Mouse (Mus musculus) C2C12 (cell line): ENCODE measurements around the gene Serpina9. TPM values are rescaled to one million over a fixed set of nuclear protein-coding genes. Genes with fewer than 3 reads are reported as not detected.

ENCODE experiments used
- H3K27me3 ChIP-seq: one replicate; pipeline ENCODE4 v1.6.1; 2011; ENCODE audit not compliant: control insufficient read depth, insufficient read depth, insufficient read length
- H3K36me3 ChIP-seq: one replicate; pipeline ENCODE4 v1.6.1; 2011; ENCODE audit not compliant: control insufficient read depth, insufficient read depth
- H3K4me3 ChIP-seq: one replicate; pipeline ENCODE4 v1.5.1; 2011; ENCODE audit warnings: mild to moderate bottlenecking, control low read depth; ENCODE audit not compliant: poor library complexity, insufficient read depth, severe bottlenecking
- H3K79me2 ChIP-seq: one replicate; pipeline ENCODE4 v1.6.1; 2011; ENCODE audit not compliant: control insufficient read depth, insufficient read depth
- H3K79me3 ChIP-seq: one replicate; pipeline ENCODE4 v1.6.1; 2011; ENCODE audit warnings: low read depth, control low read depth
- H3ac ChIP-seq: one replicate; pipeline ENCODE3; 2011; ENCODE audit warnings: low read depth; ENCODE audit not compliant: control insufficient read depth, insufficient read length
- CEBPB ChIP-seq: IDR thresholded peaks from one replicate; pipeline ENCODE4 v1.6.1; 2011; ENCODE audit warnings: low read depth, mild to moderate bottlenecking, control low read depth, moderate library complexity
- CTCF ChIP-seq: IDR thresholded peaks from one replicate; pipeline ENCODE4 v1.5.1; 2011; ENCODE audit not compliant: control insufficient read depth, insufficient read depth, insufficient read length
- FOSL1 ChIP-seq: IDR thresholded peaks from one replicate; pipeline ENCODE4 v1.8.0; 2011; ENCODE audit warnings: mild to moderate bottlenecking, low read length; ENCODE audit not compliant: poor library complexity, insufficient read depth, severe bottlenecking
- MAX ChIP-seq: IDR thresholded peaks from one replicate; pipeline ENCODE4 v1.6.1; 2011; ENCODE audit warnings: mild to moderate bottlenecking, control low read depth
- MYOD1 ChIP-seq: IDR thresholded peaks from one replicate; pipeline ENCODE4 v1.6.1; 2011; ENCODE audit warnings: low read depth; ENCODE audit not compliant: control insufficient read depth, insufficient read length
- MYOG ChIP-seq: IDR thresholded peaks from one replicate; pipeline ENCODE4 v1.6.1; 2011; ENCODE audit not compliant: control insufficient read depth, insufficient read length; ENCODE audit errors: extremely low read depth
- USF1 ChIP-seq: IDR thresholded peaks from one replicate; pipeline ENCODE4 v1.6.1; 2011; ENCODE audit warnings: low read depth, mild to moderate bottlenecking, control low read depth, moderate library complexity
- polyA plus RNA-seq: library from polyadenylated mRNA; unstranded; fragments of >200 nt; fragmentation: generic; extraction: Trizol; gene quantifications from one replicate; pipeline ENCODE4 v1.2.1, GENCODE M21; 2012; ENCODE audit warnings: missing spikeins

Serpina9 gene
- polyA plus RNA-seq, 1 experiment: 0.01 TPM

GRCm38 (mm10) chr12:103989514-103989767 is 24.1 kb downstream of the Serpina9 start:
- Histone ChIP-seq H3ac (no peak overlapping the region), H3K27me3 (no peaks in the 10 kb centered on the region), H3K4me3 (no peak overlapping the region), H3K36me3 (no peaks in the 10 kb centered on the region), H3K79me3 (no peaks in the 10 kb centered on the region), H3K79me2 (no peaks in the 10 kb centered on the region)
- TF ChIP-seq MYOG: no peak
- TF ChIP-seq MAX: no peak
- TF ChIP-seq MYOD1: no peak
- TF ChIP-seq USF1: no peak
- no peak for TF ChIP-seq FOSL1
- TF ChIP-seq CTCF: no peak
- no peak for TF ChIP-seq CEBPB

- Histone ChIP-seq H3K4me3 (no peak overlapping the region), H3K79me2 (no peaks in the 10 kb centered on the region)
- TF ChIP-seq FOSL1: no peak
- TF ChIP-seq CTCF: no peak
- no peak for TF ChIP-seq MYOG
- TF ChIP-seq MAX: no peak
- no peak for TF ChIP-seq CEBPB
- no peak for TF ChIP-seq USF1
- no peak for TF ChIP-seq MYOD1
Measured at GRCm38 (mm10) chr12:103988754-103989513, 24.6 kb downstream of the Serpina9 start.

GRCm38 (mm10) chr12:103985868-103986267 is 27.7 kb downstream of the Serpina9 start:
- H3K79me3 ChIP-seq: no peaks in the 10 kb centered on the region
- no peak overlapping the region for H3K4me3 ChIP-seq
- no peak overlapping the region for H3ac ChIP-seq
- H3K79me2 ChIP-seq: no peaks in the 10 kb centered on the region
- H3K27me3 ChIP-seq: no peaks in the 10 kb centered on the region
- TF ChIP-seq MYOG: no peak
- H3K36me3 ChIP-seq: no peaks in the 10 kb centered on the region

More at GRCm38 (mm10) chr12:103988754-103989513, 24.6 kb downstream of the Serpina9 start:
- Histone ChIP-seq H3K79me3 (no peaks in the 10 kb centered on the region), H3K36me3 (no peaks in the 10 kb centered on the region), H3K27me3 (no peaks in the 10 kb centered on the region), H3ac (no peak overlapping the region)

GRCm38 (mm10) chr12:103984935-103985334 is 28.6 kb downstream of the Serpina9 start:
- no peaks in the 10 kb centered on the region for H3K79me3 ChIP-seq
- no peaks in the 10 kb centered on the region for H3K79me2 ChIP-seq
- no peak overlapping the region for H3K4me3 ChIP-seq
- H3K27me3 ChIP-seq: peaks cover 3% of the 10 kb centered on the region
- TF ChIP-seq CTCF (peak; percentile 15), MYOG (no peak)
- H3ac ChIP-seq: no peak overlapping the region
- H3K36me3 ChIP-seq: no peaks in the 10 kb centered on the region

GRCm38 (mm10) chr12:103981646-103982360 is 31.8 kb downstream of the Serpina9 start:
- Histone ChIP-seq H3K27me3 (peaks cover 9% of the 10 kb centered on the region), H3K79me3 (no peaks in the 10 kb centered on the region), H3K4me3 (no peak overlapping the region), H3K36me3 (no peaks in the 10 kb centered on the region), H3K79me2 (no peaks in the 10 kb centered on the region), H3ac (no peak overlapping the region)
- TF ChIP-seq MYOG: no peak
- TF ChIP-seq MYOD1: no peak

GRCm38 (mm10) chr12:103978294-103978693 is 35.3 kb downstream of the Serpina9 start:
- no peaks in the 10 kb centered on the region for H3K79me3 ChIP-seq
- H3K27me3 ChIP-seq: peaks cover 9% of the 10 kb centered on the region
- no peaks in the 10 kb centered on the region for H3K79me2 ChIP-seq
- H3ac ChIP-seq: no peak overlapping the region
- no peaks in the 10 kb centered on the region for H3K36me3 ChIP-seq
- H3K4me3 ChIP-seq: no peak overlapping the region
- TF ChIP-seq CTCF: no peak
- TF ChIP-seq CEBPB: no peak
- TF ChIP-seq FOSL1: no peak
- no peak for TF ChIP-seq MYOG
- TF ChIP-seq MAX: no peak
- no peak for TF ChIP-seq MYOD1
- TF ChIP-seq USF1: no peak
